ENCODE assay signal across 21 mouse cellular contexts in the genomic region with DNA sequence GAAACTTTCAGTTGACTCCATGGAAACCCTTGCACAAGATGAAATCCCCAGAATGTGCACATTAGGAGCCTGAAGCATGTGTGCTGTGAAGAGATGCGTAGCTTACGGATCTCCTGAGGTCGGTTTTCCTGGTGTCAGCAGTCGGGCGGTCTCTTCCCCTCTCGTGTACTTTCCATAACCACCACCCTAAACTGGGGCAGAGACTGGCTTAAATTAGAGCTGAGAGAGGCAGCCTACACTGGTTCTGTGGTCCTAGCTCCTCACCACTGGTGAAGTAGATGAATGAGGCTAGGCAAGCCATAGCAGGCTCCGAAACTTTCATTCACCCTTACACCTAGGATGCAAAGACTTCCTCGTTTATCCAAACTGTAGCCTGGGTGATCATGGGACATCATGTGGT. TPM values are rescaled to one million over a fixed set of nuclear protein-coding genes. Genes with fewer than 3 reads are reported as not detected.
"Had no signal": no experiment of that assay in that cellular context is flagged by ENCODE, and none has a peak within 500 bp of the region (broad histone marks: within the 10 kb centered on the region; RNA-seq: fewer than 3 reads in every experiment).

No protein-coding gene starts in this region.

- H3K4me1 ChIP-seq: heart, embryonic 13.5 days; heart, embryonic 15.5 days; hindbrain, embryonic 13.5 days; hindbrain, embryonic 15.5 days; kidney, embryonic 15.5 days; limb, embryonic 13.5 days; limb, embryonic 15.5 days; liver, embryonic 12.5 days had no signal

- H3K36me3 ChIP-seq: heart, embryonic 13.5 days; heart, embryonic 15.5 days; hindbrain, embryonic 13.5 days; hindbrain, embryonic 15.5 days; kidney, embryonic 15.5 days; limb, embryonic 13.5 days; limb, embryonic 15.5 days; liver, embryonic 12.5 days had no signal

- H3K9ac ChIP-seq: heart, embryonic 13.5 days; heart, embryonic 15.5 days; hindbrain, embryonic 13.5 days; hindbrain, embryonic 15.5 days; kidney, embryonic 15.5 days; limb, embryonic 13.5 days; limb, embryonic 15.5 days; liver, embryonic 12.5 days; liver, embryonic 14.5 days had no signal

- H3K4me3 ChIP-seq: heart, embryonic 13.5 days; heart, embryonic 15.5 days; hindbrain, embryonic 13.5 days; hindbrain, embryonic 15.5 days; kidney, embryonic 15.5 days; limb, embryonic 13.5 days; limb, embryonic 15.5 days; liver, embryonic 12.5 days had no signal

- H3K27ac ChIP-seq: heart, embryonic 13.5 days; heart, embryonic 15.5 days; hindbrain, embryonic 13.5 days; hindbrain, embryonic 15.5 days; hindbrain, postnatal 0 days; kidney, embryonic 15.5 days; kidney, postnatal 0 days; limb, embryonic 13.5 days; limb, embryonic 15.5 days; liver, embryonic 12.5 days; liver, embryonic 14.5 days had no signal

- H3K27me3 ChIP-seq: heart, embryonic 13.5 days; heart, embryonic 15.5 days; hindbrain, embryonic 13.5 days; hindbrain, embryonic 15.5 days; kidney, embryonic 15.5 days; limb, embryonic 13.5 days; limb, embryonic 15.5 days; liver, embryonic 12.5 days had no signal

- DNase-seq: gastrocnemius, postnatal 14 days; heart, postnatal 14 days; heart, postnatal 36 days; kidney, adult 11 months; kidney, postnatal 14 days; kidney, postnatal 36 days; layer of hippocampus, postnatal 36 days; left cerebral cortex, postnatal 4 days had no signal

- ATAC-seq: hindbrain, postnatal 0 days; intestine, embryonic 16.5 days; liver, embryonic 12.5 days had no signal

RNA-seq across cellular contexts. Expression of a gene that starts 59.0 kb away (rescaled TPM):
- total RNA-seq: gastrocnemius, postnatal 14 days; hematopoietic stem cell, adult 5-6 weeks had no signal
